Mouse (Mus musculus) G1E-ER4 (cell line): ENCODE measurements at regions not wholly inside any gene's neighbourhood (a gene's known extent, or its start where the extent isn't known, plus 50 kb on each side); places are given as distances from the start of the nearest gene placed in this dataset.

Experiments
- GATA1 ChIP-seq: IDR thresholded peaks from one replicate; pipeline ENCODE4 v1.8.0; 2012; ENCODE audit warnings: low read length, inconsistent platforms

DNA sequence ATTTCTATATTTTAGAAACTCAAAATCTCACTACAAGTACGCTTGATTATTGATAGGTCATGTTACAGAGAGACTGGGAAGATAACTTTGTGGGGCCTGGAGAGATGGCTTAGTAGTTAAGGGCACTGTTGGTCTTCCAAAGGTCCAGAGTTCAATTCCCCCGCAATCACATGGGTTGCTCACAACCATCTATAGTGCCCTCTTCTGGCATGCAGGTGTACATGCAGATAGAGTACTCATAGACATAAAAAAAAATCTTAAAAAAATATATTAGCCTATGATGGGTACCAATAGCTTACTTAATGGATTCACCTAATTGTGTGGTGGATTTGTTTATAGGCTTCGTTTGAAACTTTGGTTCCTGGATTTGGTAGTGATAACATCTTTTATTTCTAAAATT lies 654.2 kb upstream of the Marcks start:
- TF ChIP-seq GATA1, result no peak

- no peak for TF ChIP-seq GATA1
Measured at GRCm38 (mm10) chr10:37788049-37788448, 649.3 kb upstream of the Marcks start.

DNA sequence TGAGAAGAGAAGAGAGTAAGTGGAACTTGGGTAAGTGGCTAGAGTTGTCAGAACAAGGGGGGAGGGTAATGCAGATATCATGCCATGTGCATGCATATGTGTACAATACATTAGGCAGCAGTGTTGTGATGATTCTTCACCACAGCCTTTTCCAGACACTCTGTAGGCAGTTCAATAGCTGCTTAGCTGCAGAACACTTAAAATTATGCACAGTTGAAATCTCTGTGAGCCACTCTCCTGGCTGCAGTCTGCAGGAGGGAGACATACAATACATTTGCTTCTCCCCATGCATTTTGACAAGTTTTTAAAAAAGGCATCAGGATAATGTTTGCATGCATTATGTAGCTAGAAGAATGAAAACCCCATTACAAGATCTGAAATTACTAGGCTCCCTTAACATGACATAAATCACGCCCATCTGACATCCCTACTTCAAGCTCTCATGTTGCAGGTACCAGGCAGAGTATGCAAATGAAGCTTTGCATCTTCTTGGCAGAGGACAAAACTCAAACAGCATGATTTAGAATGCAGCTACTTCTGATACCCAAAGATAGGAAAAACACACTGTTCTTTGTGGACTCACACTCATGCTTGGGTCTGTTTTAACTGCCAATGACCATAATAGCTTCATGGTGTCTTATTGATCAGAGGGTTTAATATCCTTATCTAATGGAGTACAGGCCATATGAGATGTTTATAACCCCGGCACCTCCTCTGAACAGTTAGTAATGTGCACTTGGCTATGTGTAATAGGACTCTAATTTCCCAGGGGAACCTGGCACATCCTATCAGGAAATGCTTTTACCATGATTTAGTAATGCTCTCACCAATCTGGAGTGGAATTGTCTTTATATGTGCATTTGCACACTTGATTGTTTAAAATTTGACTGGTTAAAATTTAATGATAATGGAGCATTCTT lies 640.9 kb upstream of the Marcks start:
- no peak for TF ChIP-seq GATA1

- TF ChIP-seq GATA1, result no peak
Measured at GRCm38 (mm10) chr10:37760542-37761367, 622.0 kb upstream of the Marcks start.

DNA sequence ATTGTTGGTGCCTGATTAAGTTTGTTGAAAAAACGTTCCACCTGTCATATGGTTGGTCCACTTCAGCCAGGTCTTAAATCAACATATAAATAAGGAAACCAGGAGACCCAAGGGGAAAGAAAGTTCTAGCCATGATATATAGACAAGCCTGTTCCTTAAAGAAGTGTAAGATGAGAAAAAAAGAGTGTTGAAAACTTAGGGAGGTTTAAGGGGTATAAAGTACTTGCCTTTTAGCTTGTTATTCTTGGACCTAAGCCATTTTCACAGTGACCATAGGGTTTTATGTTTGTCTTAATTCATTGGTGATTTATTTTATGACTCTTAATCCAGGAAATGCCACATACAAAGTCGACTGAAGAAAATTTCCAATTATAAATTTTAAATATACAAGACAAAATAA lies 602.9 kb upstream of the Marcks start:
- no peak for TF ChIP-seq GATA1

GRCm38 (mm10) chr10:37739024-37739423 lies 600.3 kb upstream of the Marcks start:
- TF ChIP-seq GATA1, result no peak

DNA sequence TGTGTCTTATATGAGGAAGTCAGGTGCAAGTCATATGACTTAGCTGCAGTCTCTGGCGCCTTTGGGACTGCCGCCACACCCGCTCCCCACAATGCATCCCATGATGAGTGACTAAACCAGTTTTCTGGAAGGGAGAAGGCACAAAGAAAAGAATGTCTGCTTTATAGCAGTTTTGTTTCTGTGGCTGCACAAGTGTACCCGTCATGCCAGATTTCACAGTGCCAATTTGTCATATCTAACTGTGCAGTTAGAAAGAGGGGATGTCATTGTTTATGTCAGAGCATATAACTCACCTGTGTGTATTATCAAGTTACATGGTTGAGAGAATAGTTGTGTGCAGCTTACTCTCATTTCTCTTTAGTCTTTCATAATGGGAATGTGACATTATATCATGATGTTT lies 586.9 kb upstream of the Marcks start:
- TF ChIP-seq GATA1, result no peak

DNA sequence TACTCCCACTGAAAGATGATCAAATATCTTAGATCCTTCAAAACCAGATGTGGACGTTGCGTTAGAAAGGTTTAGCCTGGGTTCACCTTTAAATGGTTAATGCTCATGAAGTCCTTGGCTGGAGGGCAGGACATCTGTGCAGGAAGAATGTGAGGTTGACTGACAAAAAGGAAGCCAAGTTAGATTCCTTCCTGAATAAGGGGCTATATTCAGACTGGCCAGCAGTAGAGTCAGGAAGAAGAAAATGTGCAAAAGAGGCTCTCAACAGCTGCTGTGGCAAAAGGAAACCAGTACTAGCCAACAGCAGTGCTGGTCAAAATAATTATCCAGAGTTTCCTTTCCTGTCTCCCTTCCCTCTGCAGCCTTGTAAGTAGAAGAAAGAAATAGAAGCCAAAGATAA lies 582.0 kb upstream of the Marcks start:
- no peak for TF ChIP-seq GATA1

- TF ChIP-seq GATA1, result no peak
Measured at GRCm38 (mm10) chr10:37716946-37717345, 578.2 kb upstream of the Marcks start.

GRCm38 (mm10) chr10:37711459-37711858 lies 572.7 kb upstream of the Marcks start:
- TF ChIP-seq GATA1, result no peak

DNA sequence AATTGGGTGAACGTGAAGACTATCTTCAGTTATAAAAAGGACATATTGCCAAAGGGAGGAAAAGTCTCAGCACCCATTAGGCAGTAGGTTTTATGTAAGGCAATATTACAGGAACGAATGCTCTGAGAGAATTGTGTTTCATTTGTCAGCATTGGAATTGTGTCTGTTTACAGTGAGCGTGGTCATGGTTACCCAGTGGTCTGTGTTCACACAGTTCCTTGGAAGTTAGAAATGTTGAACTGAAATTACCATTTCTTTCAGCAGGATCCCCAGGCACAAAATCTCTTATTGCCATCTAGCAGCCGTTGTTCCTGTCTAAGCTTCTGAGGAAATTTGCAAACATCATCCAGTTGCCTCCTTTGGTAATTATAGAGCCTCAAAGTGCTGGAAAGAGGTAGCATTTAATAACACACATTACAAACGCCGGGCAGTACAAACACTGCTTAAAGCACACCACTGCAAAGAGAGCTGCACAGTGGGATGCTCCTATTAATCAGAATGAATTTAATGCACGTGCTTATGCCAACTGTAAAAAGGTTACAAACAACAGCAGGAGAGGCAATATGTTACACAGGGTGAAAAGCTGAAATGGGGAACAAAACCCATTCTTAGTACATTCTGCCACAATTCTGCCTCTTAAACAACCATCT lies 555.4 kb upstream of the Marcks start:
- TF ChIP-seq GATA1, result no peak

GRCm38 (mm10) chr10:37692851-37693250 lies 554.1 kb upstream of the Marcks start:
- TF ChIP-seq GATA1, result no peak

GRCm38 (mm10) chr10:37691939-37692338 lies 553.2 kb upstream of the Marcks start:
- TF ChIP-seq GATA1, result no peak

DNA sequence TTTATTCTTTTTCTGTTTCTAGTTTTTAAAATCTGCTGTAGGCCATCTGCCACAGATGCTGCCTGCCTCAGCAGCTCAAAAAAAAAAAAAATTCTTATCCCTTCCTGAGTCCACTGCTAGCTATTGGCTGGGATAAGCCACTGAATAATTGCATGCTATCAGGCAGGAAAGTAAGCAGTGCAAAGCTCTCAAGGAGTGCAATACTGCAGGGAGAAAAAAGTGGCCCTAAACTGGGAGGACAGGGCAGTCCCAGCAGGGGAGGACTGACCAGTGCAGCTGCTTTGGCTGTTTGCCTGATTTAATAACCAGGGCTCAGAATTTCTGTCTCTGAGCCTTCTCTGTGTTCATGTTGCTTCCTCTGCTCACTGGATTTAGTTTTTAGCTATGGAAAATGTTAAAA lies 544.4 kb upstream of the Marcks start:
- no peak for TF ChIP-seq GATA1

GRCm38 (mm10) chr10:37680601-37681000 lies 541.9 kb upstream of the Marcks start:
- no peak for TF ChIP-seq GATA1

- no peak for TF ChIP-seq GATA1
Measured at GRCm38 (mm10) chr10:37677826-37678225, 539.1 kb upstream of the Marcks start.

DNA sequence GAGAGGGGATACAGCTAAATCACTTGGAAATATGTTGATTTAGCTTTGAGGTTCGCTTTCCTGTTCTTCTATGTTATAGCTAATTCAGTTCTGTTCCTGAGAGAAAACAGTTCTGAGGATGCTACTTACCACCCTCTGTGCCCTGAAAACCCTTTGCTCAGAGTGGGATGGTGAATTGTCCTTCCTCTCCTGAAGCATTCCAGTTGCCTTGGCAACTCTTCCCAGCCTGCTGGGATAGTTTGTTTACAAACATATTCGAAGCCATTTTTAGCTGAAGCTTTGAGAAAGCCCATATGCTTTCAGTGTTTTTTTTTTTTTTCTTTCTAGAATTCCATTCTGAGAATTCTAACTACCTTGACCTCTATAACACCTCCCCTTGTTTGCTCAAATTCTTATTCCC lies 530.1 kb upstream of the Marcks start:
- TF ChIP-seq GATA1, result no peak
